Mouse (Mus musculus) erythroblast, embryonic 14.5 days (primary cell): Measurements from ENCODE around the gene Psmc3.

ENCODE experiments used
- GATA1 ChIP-seq: IDR thresholded peaks from 2 replicates; pipeline ENCODE4 v1.6.1; 2012; ENCODE audit warnings: low read length, inconsistent platforms, mixed read lengths
- TAL1 ChIP-seq: IDR thresholded peaks from 3 replicates; pipeline ENCODE4 v1.6.1; 2012; ENCODE audit warnings: low read length, inconsistent platforms, mixed read lengths

- TF ChIP-seq GATA1 (no peak), TAL1 (no peak)
These were observed 1.1 kb upstream of the Psmc3 start for GRCm38 (mm10) chr2:91052752-91053151.
